Mouse (Mus musculus) brain, embryonic 14.5 days (tissue): ENCODE data around the gene Fcho1.

Experiments used
- CTCF ChIP-seq: fragments of 200-500 bp; IDR thresholded peaks from 2 replicates; pipeline ENCODE4 v1.5.1; 2012; ENCODE audit warnings: inconsistent platforms, mild to moderate bottlenecking, moderate library complexity, borderline replicate concordance; ENCODE audit not compliant: insufficient read depth, insufficient read length; ENCODE audit errors: extremely low read depth
- POLR2A ChIP-seq: fragments of 200-500 bp; IDR thresholded peaks from 2 replicates; pipeline ENCODE4 v1.6.1; 2012; ENCODE audit warnings: mild to moderate bottlenecking, inconsistent platforms, borderline replicate concordance; ENCODE audit not compliant: poor library complexity, insufficient read depth, insufficient read length, severe bottlenecking; ENCODE audit errors: extremely low read depth

DNA sequence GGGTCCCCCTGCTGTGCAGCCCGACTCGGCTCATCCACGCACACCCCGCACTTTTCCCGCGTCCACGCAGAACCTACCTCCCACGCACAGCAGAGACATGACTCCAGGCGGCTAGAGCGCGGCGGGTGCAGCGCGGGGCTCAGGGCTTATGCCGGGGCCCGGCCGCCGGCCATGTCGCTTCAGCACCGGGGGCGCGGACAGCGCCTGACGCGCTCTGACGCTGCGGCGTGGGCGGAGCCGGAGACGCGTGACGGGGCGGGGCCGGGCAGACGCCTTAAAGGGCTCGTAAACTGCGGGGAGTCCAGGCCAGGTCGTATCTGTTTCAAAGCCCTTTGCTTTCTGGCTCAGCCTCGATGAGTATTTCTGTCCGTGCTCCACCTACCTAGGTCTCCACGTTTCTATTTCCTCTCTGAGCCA is 54.0 kb downstream of the Fcho1 start, which contains the start of gene Unc13a:
- no peak for TF ChIP-seq CTCF
- TF ChIP-seq POLR2A = peak; percentile 70; the same call in 1 of the 2 replicates
